Mouse (Mus musculus) urinary bladder, adult 2 months (tissue): ENCODE data around the gene Atf6. TPM values are rescaled to one million over a fixed set of nuclear protein-coding genes. Genes with fewer than 3 reads are reported as not detected.

ENCODE experiments used
- DNase-seq: peaks from one replicate; pipeline ENCODE4 v3.0.0; 2022; ENCODE audit warnings: low spot score
- polyA plus RNA-seq: library from polyadenylated mRNA; depleted of rRNA; stranded (reverse); fragments of >200 nt; gene quantifications from 2 replicates; pipeline ENCODE4 v1.2.3, GENCODE M21; 2012; rRNA removed

Gene Atf6
- polyA plus RNA-seq, 1 experiment = 12.6 TPM

GRCm38 (mm10) chr1:170657643-170658314, 209.8 kb downstream of the Atf6 start:
- no peak for DNase-seq

GRCm38 (mm10) chr1:170657228-170657521, 210.4 kb downstream of the Atf6 start:
- no peak for DNase-seq

GRCm38 (mm10) chr1:170656518-170657227, 210.9 kb downstream of the Atf6 start:
- DNase-seq = no peak

- DNase-seq = no peak
These were observed 212.2 kb downstream of the Atf6 start for GRCm38 (mm10) chr1:170655280-170655917.

Other genes with a start within 250 kb of the Atf6 start
- 37.8 and 39.7 TPM in 2 replicates for gene Olfml2b, start 223.2 kb downstream of the Atf6 start, polyA plus RNA-seq
- gene Gm26620, start 17.3 kb upstream of the Atf6 start, polyA plus RNA-seq = 0.81 and 1.0 TPM in 2 replicates
- gene Dusp12, start 17.8 kb upstream of the Atf6 start, polyA plus RNA-seq = 25.4 and 29.1 TPM in 2 replicates
- 0.07 and 0.23 TPM in 2 replicates for gene Fcrlb, start 45.2 kb upstream of the Atf6 start, polyA plus RNA-seq
- 0.50 and 0.78 TPM in 2 replicates for gene Fcrla, start 59.8 kb upstream of the Atf6 start, polyA plus RNA-seq
- 28.5 and 36.1 TPM in 2 replicates for gene Fcgr2b, start 108.8 kb upstream of the Atf6 start, polyA plus RNA-seq
- gene Fcgr4, start 151.1 kb upstream of the Atf6 start, polyA plus RNA-seq = 2.7 and 5.9 TPM in 2 replicates
- gene Fcgr3, start 197.2 kb upstream of the Atf6 start, polyA plus RNA-seq = 30.3 and 31.5 TPM in 2 replicates
- 11.3 and 12.6 TPM in 2 replicates for gene Cfap126, start 246.1 kb upstream of the Atf6 start, polyA plus RNA-seq